14 mouse cellular contexts compared by ENCODE assay signal in the genomic region with DNA sequence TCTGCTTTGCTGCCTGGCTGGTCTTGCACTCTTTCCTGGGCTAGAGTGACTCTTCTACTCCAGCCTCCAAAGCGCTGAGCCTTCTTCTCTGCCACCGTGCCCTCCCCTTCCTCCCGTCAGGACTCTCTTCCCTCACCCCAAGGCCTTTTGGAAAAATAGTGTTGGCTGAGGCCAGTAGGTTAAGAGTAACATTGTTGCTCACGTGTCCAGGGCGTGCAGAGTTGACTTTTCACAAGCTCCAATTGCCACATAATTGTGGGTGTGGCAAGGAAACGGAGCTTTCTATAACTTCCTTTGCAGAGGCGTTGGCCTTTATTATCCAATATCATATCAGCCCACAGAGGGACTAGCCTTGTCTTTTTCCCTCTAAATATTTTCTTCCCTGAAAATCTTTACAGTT. TPM values are rescaled to one million over a fixed set of nuclear protein-coding genes. Genes with fewer than 3 reads are reported as not detected.
A peak's percentile ranks its signal among the peaks of the same experiment; 100 is the strongest.
DNase-seq lines count a peak whose midpoint lies in the region; ATAC-seq and TF ChIP-seq lines count a peak whose summit lies in the region.
"Had no signal": no experiment of that assay in that cellular context is flagged by ENCODE, and none has a peak within 500 bp of the region (broad histone marks: within the 10 kb centered on the region; RNA-seq: fewer than 3 reads in every experiment).

No protein-coding gene starts in this region.

- intact Hi-C loops in gastrocnemius, postnatal 36 days (cut with DNase I): no loop called here
- intact Hi-C loops in heart, postnatal 36 days (cut with DNase I): no loop called here

- no peak for TF ChIP-seq POLR2A in lung, adult 2 months (IDR thresholded peaks at IDR 0.05; ENCODE audit: borderline replicate concordance, extremely low read depth, low read depth, low read length)

- no peak for TF ChIP-seq CTCF in lung, adult 2 months (IDR thresholded peaks at IDR 0.05; ENCODE audit: insufficient read depth, low read length)
- TF ChIP-seq CTCF in stomach, postnatal 0 days (IDR thresholded peaks at IDR 0.05; ENCODE audit: low read depth): no peak

- ATAC-seq in common myeloid progenitor, adult 5-6 weeks (replicated peaks; ENCODE audit: low read depth, poor library complexity, severe bottlenecking): peak; percentile 87
- ATAC-seq in stomach, postnatal 0 days (ENCODE audit: low FRiP score, low TSS enrichment): peak; percentile 79

- 24% methylated on average over 7 of the region's 7 CpGs for WGBS in lung, adult 2 months
- 51% methylated on average over 7 of the region's 7 CpGs for WGBS in stomach, postnatal 0 days

- 0 out of 2 replicates have a peak overlapping the region, but pooled peaks have one; percentile 30 for H3K27ac ChIP-seq in stomach, postnatal 0 days (replicated peaks)
- H3K27ac ChIP-seq: limb, embryonic 12.5 days; neural tube, embryonic 12.5 days had no signal

- no peak for TF ChIP-seq EP300 in stomach, postnatal 0 days (optimal IDR thresholded peaks at IDR 0.05)

- H3K27me3 ChIP-seq in stomach, postnatal 0 days (ENCODE audit: control insufficient read depth, insufficient read depth, low read length): no peaks in the 10 kb centered on the region
- H3K27me3 ChIP-seq: limb, embryonic 12.5 days; neural tube, embryonic 12.5 days had no signal

- H3K4me2 ChIP-seq in stomach, postnatal 0 days (replicated peaks; ENCODE audit: low read depth): no peak overlapping the region
- H3K4me2 ChIP-seq: limb, embryonic 12.5 days; neural tube, embryonic 12.5 days had no signal

- H3K36me3 ChIP-seq in stomach, postnatal 0 days (ENCODE audit: control insufficient read depth, insufficient read depth, low read length): peaks cover 10% of the 10 kb centered on the region; the same call in 1 of the 2 replicates

- H3K4me1 ChIP-seq in lung, adult 2 months (ENCODE audit: control insufficient read depth, insufficient read depth, low read length): no peaks in the 10 kb centered on the region
- no peaks in the 10 kb centered on the region for H3K4me1 ChIP-seq in stomach, postnatal 0 days (replicated peaks; ENCODE audit: control insufficient read depth, insufficient read depth)
- H3K4me1 ChIP-seq: limb, embryonic 12.5 days; neural tube, embryonic 12.5 days had no signal

- peak; percentile 72 to 79 for DNase-seq in lung, adult 18-20 months
- no peak for DNase-seq in lung, adult 2 months
- peak; percentile 28 for DNase-seq in lung, postnatal 14 days
- DNase-seq in stomach, postnatal 0 days (ENCODE audit: low spot score): peak; percentile 74
- no peak for DNase-seq in right cerebral cortex, postnatal 4 days
- no peak for DNase-seq in gastrocnemius, postnatal 36 days
- no peak for DNase-seq in heart, postnatal 36 days
- DNase-seq: embryo, embryonic 11 days; gastrocnemius, postnatal 10 days; layer of hippocampus, adult 9-11 months; thymus, adult 2 months had no signal

- no peak overlapping the region for H3K4me3 ChIP-seq in lung, adult 2 months (replicated peaks; ENCODE audit: extremely low read depth, low read depth, low read length)
- no peak overlapping the region for H3K4me3 ChIP-seq in stomach, postnatal 0 days (ENCODE audit: low read depth, low read length)
- H3K4me3 ChIP-seq: limb, embryonic 12.5 days; neural tube, embryonic 12.5 days had no signal

- H3K9ac ChIP-seq in stomach, postnatal 0 days (ENCODE audit: low read length): no peak overlapping the region
- H3K9ac ChIP-seq: limb, embryonic 12.5 days; neural tube, embryonic 12.5 days had no signal

- no peaks in the 10 kb centered on the region for H3K9me3 ChIP-seq in stomach, postnatal 0 days (ENCODE audit: control insufficient read depth, low read length)
- H3K9me3 ChIP-seq: limb, embryonic 12.5 days; neural tube, embryonic 12.5 days had no signal

RNA-seq across cellular contexts. Expression of a gene that starts 15.7 kb away (rescaled TPM):
- polyA plus RNA-seq in lung, adult 2 months (2012; rRNA removed): 13.3 and 17.3 TPM in 2 replicates
- total RNA-seq in common myeloid progenitor, adult 5-6 weeks (2017): 28.0 and 35.8 TPM in 2 replicates
- polyA plus RNA-seq in stomach, postnatal 0 days (2015; fragmentation: Nextera tagmentation; extraction: Ambion mirVana): 14.5 and 17.4 TPM in 2 replicates
- 10 to 100 TPM; 23.7 to 27.7 TPM for total RNA-seq in gastrocnemius, postnatal 36 days (2021)
- 10 to 100 TPM; 13.0 to 15.6 TPM for total RNA-seq in heart, postnatal 36 days (2021)

RNA-seq across cellular contexts. Expression of a gene that starts 17.9 kb away (rescaled TPM):
- polyA plus RNA-seq in lung, adult 2 months (2012; rRNA removed): 72.5 and 88.5 TPM in 2 replicates
- total RNA-seq in common myeloid progenitor, adult 5-6 weeks (2017): 65.8 and 117 TPM in 2 replicates
- polyA plus RNA-seq in stomach, postnatal 0 days (2015; fragmentation: Nextera tagmentation; extraction: Ambion mirVana): 76.6 and 80.9 TPM in 2 replicates
- 10 to 100 TPM; 55.8 to 56.2 TPM for total RNA-seq in gastrocnemius, postnatal 36 days (2021)
- 10 to 100 TPM; 71.5 to 72.8 TPM for total RNA-seq in heart, postnatal 36 days (2021)

Comparison
In these comparisons a context has a peak if more than half of its experiments do, and no peak if none do; other contexts are left out.
1. DNase-seq: peak in lung, adult 18-20 months (2 of 2), lung, postnatal 14 days (single experiment) and stomach, postnatal 0 days (single experiment); none in lung, adult 2 months (single experiment), right cerebral cortex, postnatal 4 days (single experiment), gastrocnemius, postnatal 36 days (0 of 2) and heart, postnatal 36 days (0 of 2).